Mouse (Mus musculus): Measurements from ENCODE around the gene Letm1.
A peak's percentile ranks its signal among the peaks of the same experiment; 100 is the strongest.

Gene Letm1

GRCm38 (mm10) chr5:33706350-33706629 is 76.3 kb downstream of the Letm1 start:
- no peak for DNase-seq (ENCODE audit: low spot score)

DNA sequence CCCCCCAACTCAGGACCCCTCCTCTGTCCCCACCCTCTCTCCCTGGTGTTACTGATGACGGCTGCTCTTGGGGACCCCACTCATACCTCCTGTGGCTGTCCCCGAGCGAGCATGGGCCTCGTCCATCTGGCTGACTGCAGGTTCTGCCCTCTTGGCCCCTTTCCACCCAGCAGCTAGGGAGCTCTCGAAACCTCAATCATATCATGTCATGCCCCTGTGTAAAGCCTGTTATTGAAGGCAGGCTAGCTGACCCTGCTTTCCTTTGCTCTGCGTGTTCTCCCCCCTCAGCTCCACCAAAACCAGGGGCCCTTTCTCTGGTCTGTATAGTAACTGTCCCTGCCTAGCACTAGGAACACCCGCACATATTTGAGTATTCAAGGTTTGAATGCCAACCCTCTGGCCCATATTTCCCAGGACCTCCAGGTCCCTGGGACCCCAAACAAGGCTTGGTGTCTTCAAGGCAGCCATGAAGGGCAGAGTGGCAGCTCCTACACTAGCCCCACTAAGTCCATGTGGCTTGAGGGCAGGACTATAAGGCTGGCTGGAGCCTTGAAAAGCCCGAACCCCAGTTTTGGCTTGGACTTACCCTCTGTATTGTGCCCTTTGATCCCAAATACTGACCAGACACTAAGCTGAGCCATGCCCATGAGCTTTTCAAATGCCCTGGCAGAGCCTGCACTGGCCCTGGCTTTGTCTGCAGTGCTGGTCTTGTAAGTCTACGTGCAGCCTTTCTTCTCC is 76.8 kb downstream of the Letm1 start:
- DNase-seq (ENCODE audit: low spot score) = no peak

DNA sequence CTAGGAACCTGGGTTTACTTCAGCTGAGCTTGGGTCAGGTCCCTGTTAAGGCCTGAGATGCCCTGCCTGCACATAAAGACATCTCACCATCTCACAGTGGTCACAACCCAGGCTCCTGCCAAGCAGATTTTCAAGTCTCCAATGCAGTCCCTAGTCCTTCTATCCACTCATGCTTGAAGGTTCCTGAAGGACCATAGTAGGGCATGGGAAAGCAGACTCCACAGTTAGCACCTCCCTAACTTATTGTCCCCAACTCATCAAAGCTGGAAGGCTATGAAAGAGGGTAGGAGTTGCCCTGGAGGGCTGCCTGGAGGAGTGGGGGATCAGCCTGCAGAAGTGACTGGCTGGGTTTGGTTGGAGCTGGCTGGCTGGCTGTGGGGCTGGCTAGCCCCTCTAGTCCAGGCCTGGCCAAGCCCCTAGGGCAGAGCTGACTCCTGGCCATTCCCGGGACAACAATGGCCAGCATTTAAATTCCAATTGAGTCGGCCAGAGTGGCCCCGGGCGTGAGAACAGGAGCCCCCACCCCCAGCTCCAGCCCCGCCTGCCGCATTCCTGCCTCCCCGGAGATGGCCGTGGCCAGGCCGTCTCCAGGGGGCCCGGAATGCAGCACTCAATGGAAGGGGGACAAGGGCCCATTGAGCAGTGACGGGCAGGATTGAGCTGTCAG is 77.5 kb downstream of the Letm1 start:
- DNase-seq (ENCODE audit: low spot score) = no peak

GRCm38 (mm10) chr5:33703999-33704398 is 78.6 kb downstream of the Letm1 start:
- no peak for DNase-seq (ENCODE audit: low spot score)

- no peak for DNase-seq (ENCODE audit: low spot score)
These were observed 80.8 kb downstream of the Letm1 start for GRCm38 (mm10) chr5:33701832-33702231.

DNA sequence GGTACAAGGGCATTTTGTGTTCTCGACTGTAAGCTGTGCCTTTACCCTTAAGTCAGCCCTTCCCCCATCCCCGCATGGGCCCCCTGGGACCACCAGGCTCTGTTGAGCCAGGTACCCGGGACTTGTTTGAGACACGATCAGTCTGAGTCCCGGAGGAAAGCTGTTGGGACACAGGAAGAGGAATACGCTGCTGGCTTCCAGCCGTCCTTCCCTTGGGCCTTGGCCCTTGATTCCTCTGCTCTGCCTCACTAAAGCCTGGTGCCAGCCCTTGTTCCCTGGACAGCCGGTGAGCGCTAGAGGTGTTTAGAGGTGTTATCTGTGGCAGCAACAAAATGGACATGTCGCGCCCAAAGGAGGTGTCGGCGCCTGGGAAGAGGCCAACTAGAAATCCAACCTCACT is 82.6 kb downstream of the Letm1 start:
- no peak for DNase-seq (ENCODE audit: low spot score)

GRCm38 (mm10) chr5:33698669-33699068 is 83.9 kb downstream of the Letm1 start:
- no peak for DNase-seq (ENCODE audit: low spot score)

GRCm38 (mm10) chr5:33697947-33698512 is 84.6 kb downstream of the Letm1 start:
- no peak for DNase-seq (ENCODE audit: low spot score)

- no peak for DNase-seq (ENCODE audit: low spot score)
These were observed 85.1 kb downstream of the Letm1 start for GRCm38 (mm10) chr5:33697534-33697933.

GRCm38 (mm10) chr5:33696430-33696829 is 86.2 kb downstream of the Letm1 start:
- DNase-seq (ENCODE audit: low spot score) = no peak

DNA sequence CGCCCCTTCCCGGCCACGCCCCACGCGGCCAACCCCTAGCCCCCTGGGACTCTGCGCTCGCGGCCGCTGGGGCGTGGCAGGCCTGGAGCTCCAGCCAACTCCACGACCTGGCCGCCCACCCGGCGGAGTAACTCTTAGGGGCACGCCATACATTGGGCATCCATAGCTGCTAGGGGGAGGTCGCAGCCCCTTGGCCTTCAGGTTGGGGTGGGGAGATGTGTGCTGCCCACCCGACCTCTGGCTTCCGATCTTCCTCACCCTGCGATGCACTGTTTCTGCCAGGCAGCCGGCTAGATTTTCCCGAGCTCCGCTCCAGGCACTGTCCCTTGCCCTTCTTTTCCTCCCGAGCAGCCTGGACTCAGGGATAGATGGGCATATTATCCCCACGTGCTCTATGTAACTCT is 86.9 kb downstream of the Letm1 start:
- DNase-seq (ENCODE audit: low spot score) = no peak

- peak; percentile 44 for DNase-seq (ENCODE audit: low spot score)
These were observed 87.5 kb downstream of the Letm1 start for GRCm38 (mm10) chr5:33694848-33695717.

DNA sequence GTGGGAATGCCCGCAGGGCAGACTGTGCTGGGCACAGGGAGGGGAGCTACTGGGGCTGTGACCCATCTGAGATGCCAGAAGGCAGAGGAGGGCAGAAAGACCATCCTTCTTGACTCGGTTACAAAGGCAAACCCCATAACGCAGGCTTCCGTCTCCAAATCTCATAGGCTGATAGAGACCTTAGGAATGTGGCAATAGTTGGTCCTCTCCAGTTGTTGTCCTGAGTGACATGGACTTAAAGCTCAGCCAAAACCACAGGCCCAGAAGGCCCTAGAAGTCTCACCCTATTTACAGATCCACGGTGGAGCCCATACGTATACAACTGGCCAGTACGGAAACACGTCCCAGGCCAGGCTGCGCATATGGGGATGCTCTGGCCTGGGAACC is 88.2 kb downstream of the Letm1 start:
- no peak for DNase-seq (ENCODE audit: low spot score)

- DNase-seq (ENCODE audit: low spot score) = peak; percentile 25
These were observed 90.2 kb downstream of the Letm1 start for GRCm38 (mm10) chr5:33692393-33692792.

- no peak for DNase-seq (ENCODE audit: low spot score)
These were observed 92.6 kb downstream of the Letm1 start for GRCm38 (mm10) chr5:33689852-33690645.

Measured in ovary, postnatal 36 days (tissue).